Mouse (Mus musculus): ENCODE data around the gene Kremen2.

GRCm38 (mm10) chr17:23703301-23703700, 42.3 kb downstream of the Kremen2 start:
- TF ChIP-seq CTCF (IDR thresholded peaks at IDR 0.05; ENCODE audit: borderline replicate concordance, control insufficient read depth, extremely low read depth, insufficient read depth, low read length, poor library complexity), result no peak
- TF ChIP-seq POLR2A (IDR thresholded peaks at IDR 0.05; ENCODE audit: control insufficient read depth, extremely low read depth, insufficient read depth, low read length, poor library complexity), result no peak

Data from thymus, adult 2 months (tissue).